Mouse (Mus musculus) ovary, adult 18-20 months (tissue): ENCODE measurements around the gene Pelp1.
"Not testable (repeated sequence)": the region's sequence is repeated elsewhere in the genome, so short reads cannot be mapped to it uniquely, and the experiment has no call there.

Experiments used
- DNase-seq: peaks from one replicate; pipeline ENCODE4 v3.0.0; 2022; ENCODE audit warnings: low spot score, mixed read lengths

Pelp1 gene

DNA sequence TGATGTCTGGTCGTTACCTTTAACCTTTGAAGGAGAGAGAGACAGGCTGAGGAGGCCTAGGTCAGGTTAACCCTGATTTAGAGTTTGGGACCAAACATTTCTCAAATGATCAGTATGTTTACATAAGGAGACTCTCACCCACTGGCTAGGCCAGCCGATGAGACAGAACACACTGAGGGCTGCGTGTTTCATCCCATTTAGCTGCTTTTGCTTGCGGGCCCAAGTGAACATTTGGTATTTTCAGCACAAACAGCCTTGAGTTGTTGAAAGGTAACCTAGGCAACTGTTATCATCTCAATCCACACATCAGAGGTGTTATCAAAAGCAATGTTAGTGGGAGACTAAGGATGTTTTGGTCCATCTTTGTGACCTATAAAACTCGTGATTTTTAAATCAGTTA, 9.7 kb upstream of the Pelp1 start:
- DNase-seq: no peak

DNA sequence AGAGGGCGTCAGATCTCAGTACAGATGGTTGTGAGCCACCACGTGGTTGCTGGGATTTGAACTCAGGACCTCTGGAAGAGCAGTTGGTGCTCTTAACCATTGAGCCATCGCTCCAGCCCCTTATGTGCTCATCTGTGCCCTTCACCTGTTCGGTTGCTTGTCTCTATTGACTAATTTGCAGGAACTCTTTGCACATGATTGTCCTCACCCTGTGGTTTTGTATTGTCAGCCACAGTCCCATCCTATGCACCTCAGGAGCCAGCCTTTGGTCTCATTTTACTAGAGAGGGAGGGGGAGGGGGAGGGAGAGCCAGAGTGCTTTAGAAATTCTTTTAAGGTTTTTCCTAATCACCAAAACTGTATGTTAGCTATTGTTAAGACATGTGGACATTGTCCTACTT, 8.4 kb upstream of the Pelp1 start:
- DNase-seq: no peak

DNA sequence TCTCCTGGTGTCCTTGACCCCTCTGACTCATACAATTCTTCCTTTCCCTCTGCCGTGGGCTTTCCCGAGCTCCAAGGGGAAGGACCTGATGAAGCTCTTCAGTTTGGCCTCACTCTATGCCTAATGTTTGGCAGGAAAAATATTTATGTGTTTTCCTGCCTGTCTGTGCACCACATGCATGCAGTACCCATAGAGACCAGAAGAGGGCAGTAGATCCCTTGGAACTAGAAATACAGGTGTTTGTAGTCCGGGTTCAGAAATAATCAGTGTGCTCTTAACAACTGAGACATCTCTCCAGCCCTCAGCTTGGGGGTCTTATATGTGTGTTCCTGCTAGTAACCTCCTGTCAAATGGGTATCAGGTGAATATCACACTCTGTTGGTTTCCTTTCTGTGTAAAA, 4.1 kb upstream of the Pelp1 start:
- DNase-seq: no peak

DNA sequence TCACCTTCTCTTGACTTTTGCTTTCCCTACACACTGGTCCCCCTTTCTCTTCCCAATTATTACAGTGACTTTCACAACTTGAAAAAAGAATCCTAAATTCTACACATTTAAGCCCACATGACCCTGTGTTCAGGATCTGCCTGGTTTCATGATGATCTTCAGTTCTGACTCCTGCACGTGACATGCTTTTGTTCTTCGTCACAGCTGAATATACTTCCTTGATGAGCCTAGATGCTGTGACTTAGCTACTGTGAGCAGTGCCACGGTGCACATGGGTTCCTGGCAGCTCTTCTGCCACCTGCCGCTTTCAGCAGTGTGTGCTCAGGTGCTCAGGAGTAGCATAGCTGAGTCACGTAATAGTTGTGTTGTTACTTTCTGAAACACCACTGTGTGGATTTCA, 2.8 kb upstream of the Pelp1 start:
- no peak for DNase-seq

DNA sequence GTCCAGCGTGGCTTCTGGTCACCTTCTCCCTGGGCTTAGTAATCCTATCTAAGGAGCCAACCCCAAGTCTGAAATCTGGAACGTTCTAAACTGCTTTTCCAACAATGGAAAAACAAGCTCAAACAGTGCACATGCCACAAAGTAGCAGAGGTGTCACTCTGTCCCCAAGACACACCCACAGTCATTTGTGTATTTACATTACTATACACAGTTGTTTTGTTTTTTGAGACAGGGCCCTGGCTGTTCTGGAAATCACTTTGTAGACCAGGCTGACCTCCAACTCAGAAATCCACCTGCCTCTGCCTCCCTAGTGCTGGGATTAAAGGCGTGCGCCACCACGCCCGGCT, 439 bp upstream of the Pelp1 start:
- no peak for DNase-seq

DNA sequence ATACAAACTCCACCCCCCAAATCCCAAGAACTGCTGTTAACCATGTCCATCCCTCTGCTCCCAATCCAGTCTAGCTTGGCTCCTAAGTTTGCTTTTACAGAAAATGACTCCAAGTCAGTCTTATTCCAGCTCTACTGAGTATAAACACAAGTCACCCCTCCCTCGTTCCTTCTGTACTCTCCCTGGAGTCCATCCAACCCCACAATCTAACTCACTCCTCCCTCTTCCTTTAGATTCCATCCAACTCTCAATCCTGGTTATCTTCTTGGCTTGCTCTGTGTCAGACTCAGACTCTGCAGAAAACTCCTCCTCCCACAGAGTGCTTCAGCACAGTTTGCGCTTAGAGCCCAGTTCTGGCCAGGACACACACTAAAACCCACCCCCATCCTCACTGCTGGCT, 6.2 kb downstream of the Pelp1 start:
- peak; percentile 49 for DNase-seq

DNA sequence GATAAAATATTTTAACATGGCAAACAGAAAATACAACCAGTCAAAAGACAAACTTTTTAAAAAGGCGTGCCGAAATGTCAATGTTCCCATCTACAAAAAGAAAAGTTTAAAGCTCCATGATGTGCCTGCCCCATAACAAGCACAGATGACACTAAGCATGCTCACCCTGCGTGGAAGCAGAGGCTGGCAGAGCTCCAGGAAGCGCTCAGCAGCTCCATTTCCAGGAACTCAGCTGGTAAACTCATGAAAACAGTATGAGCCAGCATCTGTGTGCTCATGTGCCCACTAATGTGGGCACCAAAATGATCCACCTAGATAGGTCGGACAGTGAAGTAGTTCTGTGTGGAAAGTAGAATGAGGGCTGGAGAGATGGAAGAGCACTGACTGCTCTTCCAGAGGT, 20.4 kb downstream of the Pelp1 start:
- DNase-seq: no peak

DNA sequence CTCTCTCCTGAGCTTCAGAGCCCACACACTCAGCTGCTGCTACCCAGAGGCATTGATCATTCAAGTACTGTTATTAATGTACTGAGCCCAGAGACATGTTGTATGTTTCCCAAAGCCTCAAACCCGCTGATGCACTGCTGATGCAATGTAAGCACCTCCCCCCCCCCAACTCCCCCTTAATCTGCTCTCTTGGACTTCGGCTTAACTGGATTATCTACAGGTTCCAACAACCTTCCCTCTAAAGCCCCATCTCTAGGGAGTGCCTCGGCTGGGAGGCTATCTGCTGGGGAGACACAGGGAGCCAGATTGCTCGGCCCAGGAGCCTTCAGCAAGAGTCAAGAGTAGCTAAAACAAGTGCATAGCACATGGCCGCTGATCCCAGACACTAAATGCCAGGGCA, 22.4 kb downstream of the Pelp1 start:
- no peak for DNase-seq

DNA sequence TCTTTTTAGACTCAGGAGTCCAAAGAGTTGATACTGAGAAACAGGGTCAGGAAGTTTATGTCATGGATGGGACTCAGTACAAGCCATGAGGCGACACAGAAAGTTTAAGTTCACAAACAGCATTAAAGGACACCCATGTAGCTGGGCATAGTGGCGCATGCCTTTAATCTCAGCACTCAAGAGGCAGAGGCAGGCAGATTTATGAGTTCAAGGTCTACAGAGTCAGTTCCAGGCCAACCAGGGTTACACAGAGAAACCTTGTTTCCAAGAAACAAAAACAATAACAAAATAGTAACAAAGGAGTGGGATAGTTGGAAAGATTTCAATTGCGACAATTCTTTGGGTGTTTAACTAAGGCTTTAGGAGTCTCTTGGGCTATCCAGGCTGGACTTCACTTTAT, 25.7 kb downstream of the Pelp1 start:
- no peak for DNase-seq

DNA sequence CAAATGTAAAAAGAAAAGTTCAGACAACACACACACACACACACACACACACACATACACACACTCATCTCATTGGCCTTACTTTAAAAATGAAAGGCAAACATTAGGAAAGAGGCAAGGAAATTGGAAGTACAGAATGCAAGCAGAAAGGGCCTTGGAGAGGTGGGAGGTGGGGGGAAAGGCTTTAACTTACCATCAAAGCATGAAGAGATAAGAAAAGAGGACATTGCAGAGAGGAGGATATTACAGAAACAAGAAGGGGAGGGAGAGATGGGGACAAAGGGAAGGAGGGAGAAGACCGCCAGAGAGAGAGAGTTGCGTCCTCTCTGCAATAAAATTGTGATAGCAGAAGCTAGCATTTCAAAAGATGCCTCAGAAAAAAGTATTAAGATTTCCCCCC, 28.5 kb downstream of the Pelp1 start:
- no peak for DNase-seq

DNA sequence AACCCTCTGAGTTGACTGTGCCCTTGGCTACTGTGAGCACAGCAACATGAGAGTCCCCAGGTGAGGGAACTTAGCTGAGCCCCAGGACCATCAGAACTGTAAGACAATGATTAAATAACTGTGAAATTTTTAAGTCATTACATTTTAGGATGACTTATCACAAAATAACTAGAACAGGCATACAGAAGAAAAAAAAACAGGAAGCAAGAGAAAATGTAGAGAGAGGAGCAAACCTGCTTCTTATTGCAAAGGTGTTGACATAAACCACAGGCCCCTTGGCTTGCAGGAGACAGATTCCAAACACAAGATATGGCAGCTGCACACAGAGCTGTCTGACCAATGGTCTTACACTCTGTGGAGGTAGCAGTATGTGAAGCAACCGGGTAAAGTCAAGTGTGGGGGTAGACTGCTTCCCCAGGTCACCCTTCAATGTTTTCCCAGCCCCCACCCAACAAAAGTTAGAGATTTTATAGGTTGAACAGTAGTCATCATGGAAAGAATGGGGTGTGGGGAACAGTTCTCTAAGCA, 29.3 kb downstream of the Pelp1 start:
- DNase-seq: no peak

DNA sequence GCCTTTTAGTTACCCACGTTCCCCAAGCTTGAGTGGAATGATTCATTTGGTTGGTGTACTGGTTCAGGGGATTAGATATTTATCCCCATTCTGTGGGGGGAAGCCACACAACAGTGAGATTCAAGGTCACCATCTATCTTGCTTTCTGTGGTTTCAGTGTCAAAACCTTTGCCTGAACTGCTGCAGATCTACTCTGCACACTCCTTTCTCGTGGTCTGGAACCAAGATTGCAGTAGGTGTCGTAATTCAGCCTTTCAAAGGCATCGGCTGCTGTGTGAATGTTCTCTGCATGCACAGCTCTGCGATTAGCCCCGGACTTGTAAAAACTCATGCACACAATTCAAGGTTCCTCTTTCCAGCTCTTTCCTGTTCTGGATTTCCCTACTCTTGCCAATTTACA, 33.8 kb downstream of the Pelp1 start:
- DNase-seq: no peak

DNA sequence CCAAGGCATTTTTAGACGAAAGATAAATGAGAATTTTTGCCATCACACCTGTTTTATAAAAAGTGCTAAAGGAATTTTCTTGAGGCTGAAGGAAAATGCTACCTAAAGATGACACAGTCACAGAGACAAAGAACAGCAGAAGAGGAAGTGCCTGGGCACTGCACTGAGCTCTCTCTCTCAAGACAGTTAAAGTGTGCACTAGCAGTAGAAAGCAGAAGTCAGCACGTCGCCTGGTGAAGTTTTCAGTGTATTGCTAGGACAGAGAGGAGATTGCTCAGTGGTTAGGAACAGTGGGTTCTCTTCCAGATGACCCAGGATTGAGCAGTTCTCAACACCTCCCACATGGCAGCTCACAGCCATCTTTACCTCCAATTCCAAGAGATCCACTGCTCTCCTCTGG, 35.5 kb downstream of the Pelp1 start:
- no peak for DNase-seq

DNA sequence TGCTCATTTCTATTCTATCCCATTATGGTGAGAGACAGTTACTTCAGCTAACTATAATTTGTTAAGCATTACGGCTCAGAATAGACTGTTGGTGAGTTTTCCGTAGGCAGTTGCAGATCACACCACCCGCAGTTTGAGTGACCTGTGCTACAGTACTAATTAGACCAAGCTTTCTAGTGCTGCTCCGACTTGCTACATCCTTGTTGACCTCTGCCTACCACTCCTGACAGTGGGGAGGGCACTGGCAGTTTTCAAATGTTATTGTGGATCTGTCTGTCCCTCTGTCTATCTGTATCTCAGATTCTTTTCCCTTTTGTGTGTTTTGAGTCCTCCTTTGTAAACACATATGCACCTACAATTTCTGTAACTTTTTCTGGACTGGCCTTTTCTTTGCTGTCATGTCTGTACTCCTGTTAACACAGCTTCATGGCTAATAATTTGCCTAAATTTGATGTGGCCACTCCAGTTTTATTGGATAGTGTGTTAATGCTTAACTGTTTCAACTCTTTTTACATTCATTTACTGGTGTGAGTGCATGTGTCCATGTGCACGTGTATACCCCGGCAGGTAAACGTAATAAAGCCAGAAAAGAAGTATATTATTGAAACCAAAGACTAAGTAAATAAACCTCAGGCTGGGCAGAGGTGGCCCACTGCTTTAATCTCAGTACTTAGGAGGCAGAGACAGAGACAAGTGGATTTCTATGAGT, 36.8 kb downstream of the Pelp1 start:
- no peak for DNase-seq

DNA sequence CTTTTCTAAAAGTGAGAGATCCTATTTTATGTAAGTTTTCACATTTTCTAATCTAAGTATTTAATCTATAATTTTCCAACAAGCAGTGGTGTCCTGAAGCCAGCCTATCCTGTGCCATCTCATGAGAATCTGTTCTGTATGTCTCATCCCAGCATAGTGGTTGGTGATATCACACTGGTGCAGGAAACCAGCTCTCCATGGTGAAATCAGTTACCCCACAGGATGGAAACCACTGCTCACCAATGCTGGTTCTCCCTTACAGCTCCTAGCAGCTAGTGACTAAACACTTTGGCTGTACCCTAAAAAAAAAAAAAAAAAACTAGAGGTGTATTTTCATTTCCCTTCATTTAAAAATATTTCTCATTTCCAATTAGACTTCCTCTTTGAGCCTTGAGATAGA, 37.4 kb downstream of the Pelp1 start:
- no peak for DNase-seq

DNA sequence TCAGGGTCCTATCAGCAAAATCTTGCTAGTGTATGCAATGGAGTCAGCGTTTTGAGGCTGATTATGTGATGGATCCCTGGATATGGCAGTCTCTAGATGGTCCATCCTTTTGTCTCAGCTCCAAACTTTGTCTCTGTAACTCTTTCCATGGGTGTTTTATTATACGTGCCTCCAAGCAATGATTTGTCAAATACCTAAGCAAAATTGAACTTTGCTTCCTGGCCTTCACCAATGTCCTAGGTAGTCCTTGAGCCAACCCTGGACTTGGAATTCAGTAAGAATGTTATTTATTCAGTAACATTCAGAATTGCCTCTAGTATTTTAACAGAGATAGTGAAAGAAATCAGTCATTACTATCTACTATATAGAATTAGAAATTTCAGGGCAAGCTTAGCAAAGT, 41.2 kb downstream of the Pelp1 start:
- not testable (repeated sequence) for DNase-seq

DNA sequence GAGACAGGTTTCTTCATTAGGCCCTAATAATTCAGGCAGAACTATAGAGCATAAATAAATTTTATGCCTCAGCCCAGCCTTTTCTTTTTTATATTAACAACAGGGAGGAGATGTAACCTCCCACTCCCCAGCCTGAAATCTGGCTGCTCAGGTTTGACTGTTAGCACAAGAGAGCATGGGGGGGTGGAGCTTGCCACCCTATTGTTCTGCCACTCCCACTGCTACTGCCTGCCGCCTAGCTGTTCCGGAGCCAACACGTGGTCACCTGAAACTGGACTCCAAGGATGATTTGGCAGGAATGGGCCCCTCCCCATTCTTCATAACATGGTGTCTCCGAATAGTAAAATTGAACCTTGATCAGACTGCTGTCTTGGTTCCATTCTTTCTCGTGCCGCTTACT, 42.1 kb downstream of the Pelp1 start:
- DNase-seq: not testable (repeated sequence)

DNA sequence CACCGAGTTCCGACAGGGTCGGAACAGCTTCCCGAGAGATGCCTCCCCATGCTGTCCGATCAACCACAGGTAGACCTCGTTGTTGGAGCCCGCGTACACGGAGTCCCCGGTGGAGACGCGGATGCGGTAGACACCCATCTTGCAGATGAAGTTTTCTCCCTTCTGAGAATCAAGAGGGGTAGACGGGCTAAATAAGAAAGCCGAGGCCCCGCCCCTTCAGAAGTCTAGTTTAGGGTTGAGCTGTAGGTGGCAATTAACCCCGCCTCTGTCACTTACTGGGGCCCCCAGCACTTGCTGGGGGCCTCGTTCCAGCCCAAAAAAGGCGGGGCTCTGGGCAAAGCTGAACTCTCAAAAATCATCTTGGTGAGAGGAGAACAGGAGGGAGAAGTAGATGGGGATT, 58.0 kb downstream of the Pelp1 start, which contains the start of gene Alox15:
TSS of gene Alox15 (minus strand) at position 164 of the 400 bp plus-strand sequence.
- no peak for DNase-seq

DNA sequence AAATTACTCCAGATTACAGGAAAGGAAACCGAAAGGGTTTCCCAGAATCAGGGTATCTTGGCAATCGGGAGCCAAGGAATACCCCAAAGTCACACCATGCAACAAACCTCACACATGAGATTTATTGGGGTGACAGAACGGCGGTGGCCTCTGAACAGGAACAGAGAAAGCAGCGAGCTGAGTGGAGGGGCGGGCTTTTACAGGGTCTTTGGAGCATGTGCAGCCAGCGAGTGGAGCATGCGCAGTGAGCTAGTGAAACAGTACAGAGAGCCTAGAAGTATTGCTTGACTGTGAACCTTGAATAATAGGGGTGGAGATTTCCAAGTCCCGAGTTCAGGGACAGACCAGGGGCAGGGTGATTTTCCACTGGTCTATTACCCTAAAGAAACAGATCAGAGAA, 61.2 kb downstream of the Pelp1 start:
- no peak for DNase-seq

DNA sequence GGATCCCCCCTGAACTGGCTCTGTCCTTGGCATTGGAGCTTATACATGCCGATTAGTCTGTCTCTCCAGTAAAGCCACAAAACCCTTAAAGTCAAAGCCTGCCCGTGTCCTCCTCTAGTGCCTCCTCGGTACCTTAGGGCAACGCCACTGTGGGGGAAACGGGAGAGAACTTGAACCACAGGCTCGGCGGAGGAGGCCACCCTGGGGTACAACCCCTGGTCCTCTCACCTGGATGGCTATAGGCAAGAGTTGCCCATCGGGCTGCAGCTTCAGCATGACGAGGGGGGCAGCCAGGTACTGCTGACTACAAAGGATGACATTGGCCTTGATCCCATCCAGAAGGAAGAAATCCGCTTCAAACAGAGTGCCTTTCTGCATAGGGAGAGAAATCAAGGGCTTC, 62.0 kb downstream of the Pelp1 start:
- no peak for DNase-seq

DNA sequence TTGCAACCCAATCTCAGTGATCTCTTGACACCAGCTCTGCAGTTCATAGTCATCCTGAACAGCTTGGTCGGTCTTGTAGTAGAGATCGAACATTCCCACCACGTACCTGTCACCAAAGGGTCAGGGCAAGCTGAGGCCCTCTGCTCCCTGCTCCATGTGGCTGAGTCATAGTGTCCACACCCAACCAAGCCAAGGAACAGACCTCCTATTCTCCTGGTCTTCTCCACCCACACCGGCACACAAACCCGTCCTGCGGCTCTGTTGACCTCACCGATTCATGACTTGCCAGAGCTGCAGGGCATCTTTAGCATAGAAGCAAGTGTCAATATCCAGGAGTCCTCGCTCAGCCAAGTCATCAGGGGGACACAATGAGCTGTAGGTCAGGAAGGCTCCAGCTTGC, 64.3 kb downstream of the Pelp1 start:
- DNase-seq: no peak

DNA sequence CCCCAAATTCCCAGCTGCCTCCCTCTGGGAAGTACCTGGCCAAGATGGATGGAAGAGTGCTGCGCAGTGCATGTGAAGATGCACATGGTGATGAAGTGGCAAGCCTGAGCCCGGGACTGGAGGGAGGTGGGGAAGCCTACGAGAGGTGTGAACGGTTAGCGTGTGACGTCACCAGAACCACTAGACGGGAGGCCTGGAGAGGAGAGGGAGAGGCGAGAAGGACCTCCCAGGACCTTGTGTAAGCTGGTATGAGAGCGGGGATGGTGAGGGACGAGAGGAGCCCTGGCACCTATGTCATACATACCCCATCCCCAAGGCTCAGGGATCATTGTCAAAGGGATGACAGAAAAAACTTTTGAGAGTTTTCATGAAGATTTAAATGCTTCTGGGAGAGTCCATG, 64.8 kb downstream of the Pelp1 start:
- DNase-seq: no peak
